Mouse (Mus musculus) limb, embryonic 13.5 days (tissue): ENCODE measurements at regions not wholly inside any gene's neighbourhood (a gene's known extent, or its start where the extent isn't known, plus 50 kb on each side); places are given as distances from the start of the nearest gene placed in this dataset.
A peak's percentile ranks its signal among the peaks of the same experiment; 100 is the strongest.

Experiments used
- ATAC-seq: fragments of 200-750 bp; cut with Nextera tagmentation; 2 replicates; pipeline ENCODE4 v1.8.0; 2017; ENCODE audit warnings: low read depth, moderate number of reproducible peaks, moderate TSS enrichment; ENCODE audit not compliant: low FRiP score
- H3K27ac ChIP-seq: fragments of 300-500 bp; sonication (generic); 2 replicates; pipeline ENCODE4 v1.5.1; 2015; ENCODE audit warnings: inconsistent platforms, mild to moderate bottlenecking, moderate library complexity
- H3K27me3 ChIP-seq: fragments of 300-500 bp; sonication (generic); 2 replicates; pipeline ENCODE4 v1.6.1; 2015; ENCODE audit warnings: mild to moderate bottlenecking, inconsistent platforms
- H3K36me3 ChIP-seq: fragments of 300-500 bp; sonication (generic); 2 replicates; pipeline ENCODE4 v1.6.1; 2015; ENCODE audit warnings: inconsistent platforms, mild to moderate bottlenecking, moderate library complexity
- H3K4me1 ChIP-seq: fragments of 300-500 bp; sonication (generic); 2 replicates; pipeline ENCODE4 v1.6.1; 2015; ENCODE audit warnings: inconsistent platforms
- H3K4me2 ChIP-seq: fragments of 300-500 bp; sonication (generic); replicated peaks from 2 replicates; pipeline ENCODE4 v1.6.1; 2015; ENCODE audit warnings: inconsistent platforms, mild to moderate bottlenecking, moderate library complexity
- H3K4me3 ChIP-seq: fragments of 300-500 bp; sonication (generic); 2 replicates; pipeline ENCODE4 v1.5.1; 2015; ENCODE audit warnings: moderate library complexity, mild to moderate bottlenecking, inconsistent platforms
- H3K9ac ChIP-seq: fragments of 300-500 bp; sonication (generic); 2 replicates; pipeline ENCODE4 v1.6.1; 2015; ENCODE audit warnings: mild to moderate bottlenecking, inconsistent platforms
- H3K9me3 ChIP-seq: fragments of 300-500 bp; sonication (generic); 2 replicates; pipeline ENCODE4 v1.6.1; 2016; ENCODE audit warnings: inconsistent platforms
- whole genome bisulfite sequencing: fragments of 180-500 bp; shearing (Covaris S2); methylation state at CpG from one replicate; pipeline ENCODE4 v1.1.7; 2015; 5-methylcytosine and 5-hydroxymethylcytosine counted together

DNA sequence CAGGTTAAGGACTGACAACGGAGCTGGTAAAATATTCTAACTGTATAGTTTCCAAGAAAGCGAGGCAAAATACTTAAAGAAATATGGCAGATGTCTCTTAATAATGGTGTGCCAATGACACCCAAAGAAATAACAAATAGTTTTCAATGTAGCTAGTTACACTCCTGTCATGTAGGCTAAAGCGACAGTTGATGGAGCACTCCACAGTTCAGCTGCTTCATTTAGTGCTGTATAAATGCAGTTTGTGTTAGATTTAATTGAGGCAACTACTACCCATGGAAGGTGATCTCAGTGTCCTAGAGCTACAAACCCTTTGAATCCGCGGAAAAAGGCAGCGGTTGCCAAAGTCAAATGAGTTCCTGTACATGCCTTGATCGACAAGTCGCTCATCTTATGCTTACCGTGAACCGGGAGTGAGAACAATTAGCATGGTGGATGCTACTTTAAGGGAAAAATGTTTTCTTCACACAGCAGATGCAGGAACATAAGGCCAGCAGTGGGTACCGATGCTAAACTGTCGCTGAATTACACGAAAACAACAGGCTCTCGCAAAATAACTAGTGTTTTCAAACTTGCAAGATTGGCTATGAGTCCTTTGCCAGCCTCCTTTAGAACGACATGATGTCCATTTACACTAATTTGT, 961.4 kb downstream of the Mat2b start:
- Histone ChIP-seq H3K36me3 (no peaks in the 10 kb centered on the region), H3K9me3 (no peaks in the 10 kb centered on the region), H3K4me1 (no peaks in the 10 kb centered on the region), H3K4me2 (no peak overlapping the region), H3K9ac (no peak overlapping the region), H3K4me3 (no peak overlapping the region), H3K27me3 (no peaks in the 10 kb centered on the region), H3K27ac (no peak overlapping the region)
- no peak for ATAC-seq
- WGBS: 88% methylated on average over 15 of the region's 15 CpGs

DNA sequence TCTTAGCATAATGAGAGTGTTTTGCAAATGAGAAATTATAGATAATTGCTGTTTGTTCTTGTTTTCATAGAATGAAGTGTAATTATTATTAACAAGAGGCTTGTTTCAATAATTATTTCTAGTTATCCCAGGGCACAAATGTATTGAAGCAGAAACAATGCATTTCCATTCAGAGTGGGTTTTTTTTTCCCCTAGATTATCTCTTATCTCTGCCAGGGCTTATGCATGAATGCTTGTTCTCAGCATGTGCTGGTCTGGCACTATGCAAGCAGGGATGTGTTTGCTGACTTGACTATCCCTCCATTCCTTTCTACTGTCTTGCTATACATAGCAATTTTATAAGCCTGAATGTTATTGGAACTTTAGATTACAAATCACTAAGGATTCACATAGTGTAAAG, 971.4 kb downstream of the Mat2b start:
- no peaks in the 10 kb centered on the region for H3K9me3 ChIP-seq
- H3K4me2 ChIP-seq: no peak overlapping the region
- no peaks in the 10 kb centered on the region for H3K27me3 ChIP-seq
- no peak overlapping the region for H3K4me3 ChIP-seq
- H3K36me3 ChIP-seq: no peaks in the 10 kb centered on the region
- H3K4me1 ChIP-seq: no peaks in the 10 kb centered on the region
- H3K27ac ChIP-seq: no peak overlapping the region
- no peak overlapping the region for H3K9ac ChIP-seq
- ATAC-seq: no peak

DNA sequence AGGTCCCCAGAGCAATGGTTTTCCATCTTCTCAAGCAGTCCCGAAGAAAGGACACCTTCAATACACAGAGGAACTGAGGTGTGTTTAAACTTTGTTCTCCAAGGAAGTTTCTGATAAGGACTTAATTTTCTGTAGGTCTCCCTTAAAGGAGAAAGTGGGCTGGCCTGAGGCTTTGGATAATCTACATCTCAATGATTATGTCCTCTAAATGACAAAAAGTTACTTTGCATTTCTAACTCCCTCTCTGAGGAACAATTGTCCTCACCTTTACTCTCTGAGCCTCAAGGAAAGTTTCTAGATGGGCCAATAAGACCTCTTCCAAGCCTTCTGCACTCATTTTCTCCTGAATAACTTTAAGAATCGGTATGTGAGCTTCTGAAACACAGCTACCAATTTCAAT, 1016.5 kb downstream of the Mat2b start:
- WGBS: 77% methylated on average over 2 of the region's 2 CpGs
- no peak overlapping the region for H3K4me3 ChIP-seq
- H3K27ac ChIP-seq: no peak overlapping the region
- no peaks in the 10 kb centered on the region for H3K27me3 ChIP-seq
- no peaks in the 10 kb centered on the region for H3K9me3 ChIP-seq
- H3K9ac ChIP-seq: no peak overlapping the region
- ATAC-seq: no peak
- H3K36me3 ChIP-seq: no peaks in the 10 kb centered on the region
- H3K4me1 ChIP-seq: no peaks in the 10 kb centered on the region
- H3K4me2 ChIP-seq: no peak overlapping the region

DNA sequence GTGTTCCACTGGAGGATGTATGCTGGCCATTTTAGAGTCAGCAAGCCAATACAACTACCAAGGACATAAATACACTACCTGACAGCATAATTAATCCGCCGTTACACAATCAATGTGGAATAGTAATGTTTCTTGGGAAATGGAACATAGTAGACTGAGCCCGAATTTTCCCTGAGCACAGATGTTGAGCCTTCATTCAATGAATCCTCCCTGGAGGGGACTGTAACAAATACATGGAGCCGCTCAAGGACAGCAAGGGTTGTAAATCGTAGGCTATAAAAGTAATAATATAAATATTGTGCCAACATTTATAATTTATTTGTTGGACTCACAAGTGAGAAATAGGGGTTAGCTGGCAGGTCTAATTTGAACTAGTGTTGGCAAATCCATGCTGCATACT, 1041.4 kb downstream of the Mat2b start:
- Histone ChIP-seq H3K4me3 (no peak overlapping the region), H3K27ac (no peak overlapping the region), H3K36me3 (no peaks in the 10 kb centered on the region), H3K27me3 (no peaks in the 10 kb centered on the region), H3K4me2 (no peak overlapping the region), H3K9ac (no peak overlapping the region), H3K9me3 (no peaks in the 10 kb centered on the region), H3K4me1 (no peaks in the 10 kb centered on the region)
- 79% methylated on average over 5 of the region's 5 CpGs for WGBS
- no peak for ATAC-seq

DNA sequence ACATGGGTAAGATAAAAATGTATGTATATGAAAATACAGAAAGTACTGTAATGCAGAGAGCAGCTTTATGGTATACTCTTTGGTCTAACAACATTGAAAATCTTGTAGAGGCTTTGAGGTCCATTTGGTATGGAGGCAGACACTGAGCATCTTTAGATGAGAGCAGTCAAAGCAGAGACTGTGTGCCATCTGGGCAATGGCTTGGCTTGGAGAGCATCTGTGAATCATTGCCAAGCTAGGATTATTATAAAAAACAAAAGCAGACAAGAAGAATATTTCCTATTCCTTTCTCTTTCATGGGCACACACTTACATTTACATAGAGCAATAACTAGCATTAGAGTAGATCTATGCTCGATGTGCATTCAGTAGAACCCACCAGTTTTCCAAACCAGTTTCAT, 1075.6 kb downstream of the Mat2b start:
- no peak for ATAC-seq
- no peak overlapping the region for H3K4me2 ChIP-seq
- no peak overlapping the region for H3K4me3 ChIP-seq
- no peaks in the 10 kb centered on the region for H3K36me3 ChIP-seq
- no peak overlapping the region for H3K9ac ChIP-seq
- 89% methylated on average over 1 of the region's 1 CpGs for WGBS
- H3K9me3 ChIP-seq: no peaks in the 10 kb centered on the region
- no peaks in the 10 kb centered on the region for H3K27me3 ChIP-seq
- no peak overlapping the region for H3K27ac ChIP-seq
- H3K4me1 ChIP-seq: no peaks in the 10 kb centered on the region

DNA sequence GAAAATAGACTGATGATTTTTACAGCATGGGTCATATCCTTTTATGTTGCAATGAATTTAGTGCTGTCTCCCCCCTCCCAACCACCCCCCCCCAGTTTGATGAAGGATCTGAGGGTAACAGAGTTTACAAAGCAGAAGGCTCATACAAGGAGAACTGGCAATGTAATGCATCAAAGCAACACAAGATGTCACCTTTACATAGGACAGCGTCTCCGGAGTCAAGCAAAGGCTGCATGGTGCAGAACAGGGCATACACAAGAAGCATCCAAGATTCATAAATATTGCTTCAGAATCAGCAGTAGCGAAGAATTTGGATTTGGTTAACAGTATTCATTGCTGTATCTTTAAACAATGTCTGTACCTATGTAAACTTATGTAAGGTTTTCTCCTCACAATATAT, 1079.2 kb downstream of the Mat2b start:
- no peaks in the 10 kb centered on the region for H3K27me3 ChIP-seq
- ATAC-seq: no peak
- 79% methylated on average over 3 of the region's 3 CpGs for WGBS
- H3K4me3 ChIP-seq: no peak overlapping the region
- no peaks in the 10 kb centered on the region for H3K4me1 ChIP-seq
- no peak overlapping the region for H3K27ac ChIP-seq
- H3K9me3 ChIP-seq: no peaks in the 10 kb centered on the region
- H3K36me3 ChIP-seq: no peaks in the 10 kb centered on the region
- no peak overlapping the region for H3K9ac ChIP-seq
- no peak overlapping the region for H3K4me2 ChIP-seq

DNA sequence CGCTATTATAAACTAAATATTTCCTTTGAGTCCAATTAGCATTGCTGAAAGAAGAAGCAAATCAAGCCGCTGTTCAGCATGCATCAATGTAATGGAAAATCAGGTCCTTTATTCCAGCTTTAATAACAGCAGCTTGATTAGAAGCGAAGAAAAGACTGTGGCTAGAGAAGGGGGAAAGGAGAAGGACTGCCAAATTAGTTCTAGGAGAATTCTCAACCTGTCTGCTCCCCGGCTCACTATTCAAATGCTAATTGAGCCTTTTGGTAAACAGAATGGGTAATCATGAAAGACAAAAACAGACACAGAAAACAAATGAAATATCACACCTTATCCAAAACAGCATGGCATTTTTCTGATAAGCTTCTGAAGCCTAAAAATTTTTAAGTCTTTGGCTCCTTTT, 1098.5 kb downstream of the Mat2b start:
- no peak overlapping the region for H3K4me2 ChIP-seq
- no peak for ATAC-seq
- no peak overlapping the region for H3K9ac ChIP-seq
- H3K27ac ChIP-seq: no peak overlapping the region
- no peaks in the 10 kb centered on the region for H3K9me3 ChIP-seq
- no peaks in the 10 kb centered on the region for H3K4me1 ChIP-seq
- no peak overlapping the region for H3K4me3 ChIP-seq
- no peaks in the 10 kb centered on the region for H3K27me3 ChIP-seq
- WGBS: 30% methylated on average over 4 of the region's 4 CpGs
- H3K36me3 ChIP-seq: no peaks in the 10 kb centered on the region

DNA sequence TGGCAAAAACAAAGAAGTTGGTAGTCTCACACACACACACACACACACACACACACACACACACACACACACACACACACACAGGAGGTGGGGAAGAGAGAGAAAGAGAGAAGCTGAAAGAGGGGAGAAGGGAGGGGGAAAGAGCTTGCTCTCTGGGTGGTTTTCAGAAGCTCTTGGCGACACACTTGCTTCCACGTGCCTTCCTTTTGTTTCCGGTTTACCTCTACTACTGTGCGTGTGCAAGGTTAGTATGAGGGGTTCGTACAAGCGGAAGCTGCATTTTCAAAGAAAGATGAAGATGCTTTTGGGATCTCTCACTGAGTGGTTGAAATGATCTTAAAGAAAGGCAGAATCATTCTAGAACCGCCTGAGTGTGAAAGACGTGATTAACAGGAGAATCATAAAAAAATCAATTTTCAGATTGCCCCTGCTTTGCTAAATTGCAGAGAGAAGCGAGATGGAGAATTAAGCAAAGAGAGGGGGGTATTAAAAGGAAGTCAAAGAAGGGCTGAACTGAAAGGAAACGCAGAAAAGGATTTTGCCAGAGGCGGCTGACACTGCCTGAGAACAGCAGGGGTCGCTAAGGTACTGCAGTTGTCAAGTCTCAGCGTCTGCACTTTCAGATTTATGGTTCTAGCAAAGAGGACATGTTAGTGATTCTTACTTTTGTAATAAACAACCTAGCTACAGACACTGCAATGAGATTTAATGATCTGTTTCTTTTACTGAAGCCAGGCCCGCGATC, 1106.2 kb downstream of the Mat2b start:
- WGBS: 16% methylated on average over 15 of the region's 15 CpGs
- Histone ChIP-seq H3K4me2 (peak overlapping the region; percentile 55), H3K9me3 (no peaks in the 10 kb centered on the region), H3K4me1 (0 out of 2 replicates have a peak, but pooled peaks cover 5% of the 10 kb centered on the region), H3K27me3 (no peaks in the 10 kb centered on the region), H3K4me3 (peak overlapping the region; percentile 29), H3K9ac (peak overlapping the region; percentile 40; the same call in 1 of the 2 replicates), H3K27ac (no peak overlapping the region), H3K36me3 (no peaks in the 10 kb centered on the region)
- ATAC-seq: peak; percentile 61; the same call in 1 of the 2 replicates

DNA sequence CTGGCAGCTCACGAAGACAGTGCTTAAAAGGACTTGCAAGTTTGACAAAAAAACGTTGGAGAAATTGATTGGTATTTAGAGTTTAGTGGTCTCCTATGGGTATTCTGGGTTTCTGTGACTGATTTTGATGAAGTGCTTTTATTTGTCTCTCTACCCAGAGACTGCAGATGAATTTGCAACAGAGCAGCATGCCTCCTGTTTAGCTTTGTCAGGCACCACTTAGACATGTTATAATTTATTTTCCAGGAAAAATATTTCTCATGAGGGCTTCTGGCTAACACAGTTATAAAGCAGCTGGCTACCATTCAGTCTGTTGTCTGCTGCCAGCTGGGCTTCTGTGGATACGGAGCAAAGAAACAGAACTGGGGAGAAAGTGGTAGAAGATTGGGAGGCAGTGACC, 1136.7 kb downstream of the Mat2b start:
- WGBS: 37% methylated on average over 3 of the region's 3 CpGs
- H3K9ac ChIP-seq: no peak overlapping the region
- no peak overlapping the region for H3K4me3 ChIP-seq
- H3K36me3 ChIP-seq: no peaks in the 10 kb centered on the region
- ATAC-seq: no peak
- no peak overlapping the region for H3K4me2 ChIP-seq
- no peaks in the 10 kb centered on the region for H3K4me1 ChIP-seq
- H3K27ac ChIP-seq: no peak overlapping the region; the same call in 1 of the 2 replicates
- no peaks in the 10 kb centered on the region for H3K27me3 ChIP-seq
- H3K9me3 ChIP-seq: no peaks in the 10 kb centered on the region

DNA sequence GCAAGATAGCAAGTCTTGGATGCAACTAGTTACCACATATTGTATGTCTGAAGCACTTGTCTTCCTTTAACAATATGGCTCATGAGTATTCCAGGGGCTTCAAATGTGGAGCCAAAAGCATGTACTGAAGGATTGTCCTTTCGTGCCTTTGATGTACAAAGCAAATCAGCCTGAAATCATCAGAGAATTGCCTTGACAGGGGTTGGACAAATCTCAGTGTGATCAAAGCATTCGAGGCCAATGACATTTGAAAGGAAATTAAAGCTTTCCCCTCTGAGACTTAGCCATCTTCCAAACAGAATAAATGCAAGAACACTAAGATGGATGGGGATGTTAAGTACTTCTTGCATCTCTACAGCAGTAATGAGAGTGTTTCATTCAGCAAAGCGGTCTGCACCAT, 1144.9 kb downstream of the Mat2b start:
- Histone ChIP-seq H3K27me3 (no peaks in the 10 kb centered on the region), H3K9me3 (no peaks in the 10 kb centered on the region), H3K4me1 (no peaks in the 10 kb centered on the region), H3K4me3 (no peak overlapping the region), H3K9ac (no peak overlapping the region), H3K36me3 (no peaks in the 10 kb centered on the region), H3K4me2 (no peak overlapping the region), H3K27ac (no peak overlapping the region)
- 71% methylated on average over 3 of the region's 3 CpGs for WGBS
- ATAC-seq: no peak

DNA sequence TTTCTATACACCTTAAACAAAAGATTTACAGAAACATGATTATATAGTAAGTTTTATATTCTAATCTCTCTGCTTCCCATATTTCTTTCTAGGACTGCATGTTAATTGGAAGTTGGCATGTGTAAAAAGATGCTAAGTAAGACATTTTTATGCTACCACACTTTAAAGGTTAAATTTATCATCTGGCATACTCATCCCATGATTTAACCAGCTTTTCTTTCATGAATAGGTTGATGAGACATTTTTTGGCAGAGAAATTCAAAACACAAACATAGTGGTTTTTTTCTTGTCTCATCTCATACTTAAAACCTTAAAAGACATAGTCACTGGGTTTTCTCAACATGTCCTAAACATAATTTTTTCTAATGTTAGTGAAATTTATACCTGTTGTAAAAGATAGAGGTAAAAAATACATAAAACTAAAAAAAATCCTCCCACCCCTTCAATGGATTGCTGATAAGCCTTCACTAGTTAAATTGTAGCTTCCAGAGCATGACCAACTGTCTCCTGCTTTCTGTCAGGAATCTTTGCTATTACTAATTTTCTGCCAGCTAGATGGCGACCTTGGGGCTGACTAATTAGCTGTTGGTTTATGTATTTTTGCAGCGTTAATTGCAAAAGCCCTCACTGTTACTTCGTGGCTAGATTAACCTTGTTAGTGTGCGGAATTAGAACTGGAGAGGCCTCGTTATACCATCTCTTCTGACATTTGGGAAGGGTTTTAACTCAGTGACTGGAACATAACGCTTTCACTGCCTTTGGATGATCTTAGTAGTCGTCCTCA, 1169.9 kb downstream of the Mat2b start:
- H3K9me3 ChIP-seq: no peaks in the 10 kb centered on the region
- H3K27me3 ChIP-seq: no peaks in the 10 kb centered on the region
- no peak overlapping the region for H3K27ac ChIP-seq
- ATAC-seq: no peak
- no peaks in the 10 kb centered on the region for H3K4me1 ChIP-seq
- H3K36me3 ChIP-seq: no peaks in the 10 kb centered on the region
- no peak overlapping the region for H3K4me2 ChIP-seq
- 33% methylated on average over 7 of the region's 7 CpGs for WGBS
- no peak overlapping the region for H3K9ac ChIP-seq
- H3K4me3 ChIP-seq: no peak overlapping the region

DNA sequence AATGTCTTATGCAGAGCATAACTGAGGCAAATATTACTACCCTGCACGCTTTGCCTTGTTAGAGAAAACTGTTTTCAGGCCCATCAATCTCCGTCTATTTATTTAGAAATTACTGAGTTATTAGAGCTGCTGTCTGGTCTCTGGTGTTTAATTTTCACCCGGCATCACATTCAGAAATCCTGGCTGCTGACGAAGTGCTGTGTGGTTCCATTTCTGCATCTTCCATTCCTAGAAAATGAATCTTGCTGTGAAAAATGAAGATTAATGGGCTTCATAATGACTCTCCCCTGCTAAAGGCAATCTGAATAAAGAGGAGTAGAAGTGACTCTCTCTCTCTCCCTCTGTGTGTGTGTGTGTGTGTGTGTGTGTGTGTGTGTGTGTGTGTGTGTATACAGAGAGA, 1199.8 kb downstream of the Mat2b start:
- H3K4me1 ChIP-seq: no peaks in the 10 kb centered on the region
- no peaks in the 10 kb centered on the region for H3K27me3 ChIP-seq
- no peak overlapping the region for H3K27ac ChIP-seq
- no peak overlapping the region for H3K4me3 ChIP-seq
- no peaks in the 10 kb centered on the region for H3K9me3 ChIP-seq
- no peak for ATAC-seq
- 75% methylated on average over 4 of the region's 4 CpGs for WGBS
- no peaks in the 10 kb centered on the region for H3K36me3 ChIP-seq
- H3K9ac ChIP-seq: no peak overlapping the region
- no peak overlapping the region for H3K4me2 ChIP-seq
